Mouse (Mus musculus): ENCODE measurements at regions not wholly inside any gene's neighbourhood (a gene's known extent, or its start where the extent isn't known, plus 50 kb on each side); places are given as distances from the start of the nearest gene placed in this dataset.

DNA sequence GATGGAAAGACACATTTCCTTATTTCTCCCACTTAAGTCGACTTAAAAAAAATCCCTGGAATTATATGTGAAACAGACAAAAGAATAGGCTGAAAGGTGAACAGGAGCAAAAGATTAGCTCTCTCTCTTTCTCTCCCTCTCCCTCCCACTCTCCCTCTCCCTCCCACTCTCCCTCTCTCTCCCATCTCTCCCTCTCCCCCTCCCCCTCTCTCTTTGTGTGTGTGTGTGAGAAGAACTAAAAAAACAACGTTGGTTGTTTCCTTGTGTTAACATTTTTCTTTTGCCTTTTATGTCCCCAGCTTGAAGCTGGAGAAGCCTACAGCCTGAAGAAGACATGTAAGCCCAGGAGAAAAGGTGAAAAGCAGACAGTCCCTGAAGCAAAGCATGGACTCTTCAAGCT is 115.2 kb upstream of the Zc3h12c start:
- Histone ChIP-seq H3K4me1 (replicated peaks; ENCODE audit: control insufficient read depth, insufficient read depth, low read length) (no peaks in the 10 kb centered on the region), H3K4me3 (ENCODE audit: low read depth, low read length) (no peak overlapping the region), H3K36me3 (ENCODE audit: control insufficient read depth, insufficient read depth) (no peaks in the 10 kb centered on the region), H3K4me2 (replicated peaks; ENCODE audit: low read depth) (no peak overlapping the region), H3K27ac (ENCODE audit: low read depth, low read length) (no peak overlapping the region), H3K9ac (ENCODE audit: low read depth, low read length) (no peak overlapping the region), H3K27me3 (replicated peaks; ENCODE audit: control insufficient read depth, insufficient read depth, low read length) (peaks cover 8% of the 10 kb centered on the region), H3K9me3 (ENCODE audit: control insufficient read depth) (no peaks in the 10 kb centered on the region)
- no peak for TF ChIP-seq CTCF (IDR thresholded peaks at IDR 0.05; ENCODE audit: low read depth)
- ATAC-seq = no peak
- WGBS = 31% methylated on average over 2 of the region's 2 CpGs

DNA sequence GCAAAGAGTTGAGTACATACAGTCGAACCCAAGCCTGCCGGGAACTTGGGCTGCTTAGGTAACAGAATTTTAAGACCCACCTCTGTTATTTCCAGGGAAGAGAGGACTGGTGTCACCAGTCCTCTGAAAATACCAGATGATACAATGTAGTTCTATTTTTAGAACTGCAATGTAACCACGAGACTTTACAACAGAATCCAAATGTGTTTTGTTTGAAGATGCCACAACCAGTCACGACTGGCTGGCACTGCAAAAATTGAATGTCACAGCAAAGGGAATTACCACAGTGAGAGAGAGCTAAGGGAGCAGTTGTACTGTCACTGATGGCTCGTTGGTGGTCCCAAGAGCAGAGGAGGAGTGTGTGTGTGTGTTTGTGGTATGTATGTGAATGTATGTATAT is 112.6 kb upstream of the Zc3h12c start:
- Histone ChIP-seq H3K27me3 (replicated peaks; ENCODE audit: control insufficient read depth, insufficient read depth, low read length) (peaks cover 3% of the 10 kb centered on the region; the same call in 1 of the 2 replicates), H3K36me3 (ENCODE audit: control insufficient read depth, insufficient read depth) (no peaks in the 10 kb centered on the region), H3K4me1 (replicated peaks; ENCODE audit: control insufficient read depth, insufficient read depth, low read length) (no peaks in the 10 kb centered on the region), H3K4me2 (replicated peaks; ENCODE audit: low read depth) (no peak overlapping the region), H3K27ac (ENCODE audit: low read depth, low read length) (no peak overlapping the region), H3K9ac (ENCODE audit: low read depth, low read length) (no peak overlapping the region), H3K4me3 (ENCODE audit: low read depth, low read length) (no peak overlapping the region), H3K9me3 (ENCODE audit: control insufficient read depth) (no peaks in the 10 kb centered on the region)
- no peak for TF ChIP-seq CTCF (IDR thresholded peaks at IDR 0.05; ENCODE audit: low read depth)
- 64% methylated on average over 5 of the region's 5 CpGs for WGBS
- ATAC-seq = no peak

GRCm38 (mm10) chr9:52280556-52280955 is 112.2 kb upstream of the Zc3h12c start:
- Histone ChIP-seq H3K9ac (ENCODE audit: low read depth, low read length) (no peak overlapping the region), H3K4me2 (replicated peaks; ENCODE audit: low read depth) (no peak overlapping the region), H3K4me1 (replicated peaks; ENCODE audit: control insufficient read depth, insufficient read depth, low read length) (no peaks in the 10 kb centered on the region), H3K27ac (ENCODE audit: low read depth, low read length) (no peak overlapping the region), H3K36me3 (ENCODE audit: control insufficient read depth, insufficient read depth) (no peaks in the 10 kb centered on the region), H3K4me3 (ENCODE audit: low read depth, low read length) (no peak overlapping the region), H3K27me3 (replicated peaks; ENCODE audit: control insufficient read depth, insufficient read depth, low read length) (no peaks in the 10 kb centered on the region), H3K9me3 (ENCODE audit: control insufficient read depth) (no peaks in the 10 kb centered on the region)
- ATAC-seq = no peak
- WGBS = 87% methylated on average over 3 of the region's 3 CpGs
- no peak for TF ChIP-seq CTCF (IDR thresholded peaks at IDR 0.05; ENCODE audit: low read depth)

GRCm38 (mm10) chr9:52278701-52279023 is 110.3 kb upstream of the Zc3h12c start:
- no peak for TF ChIP-seq CTCF (IDR thresholded peaks at IDR 0.05; ENCODE audit: low read depth)
- no peaks in the 10 kb centered on the region for H3K27me3 ChIP-seq (replicated peaks; ENCODE audit: control insufficient read depth, insufficient read depth, low read length)
- no peak for ATAC-seq
- H3K4me2 ChIP-seq (replicated peaks; ENCODE audit: low read depth) = no peak overlapping the region
- WGBS = 57% methylated on average over 3 of the region's 3 CpGs
- no peaks in the 10 kb centered on the region for H3K36me3 ChIP-seq (ENCODE audit: control insufficient read depth, insufficient read depth)
- no peak overlapping the region for H3K9ac ChIP-seq (ENCODE audit: low read depth, low read length)
- H3K27ac ChIP-seq (ENCODE audit: low read depth, low read length) = no peak overlapping the region
- no peaks in the 10 kb centered on the region for H3K9me3 ChIP-seq (ENCODE audit: control insufficient read depth)
- H3K4me3 ChIP-seq (ENCODE audit: low read depth, low read length) = no peak overlapping the region
- H3K4me1 ChIP-seq (replicated peaks; ENCODE audit: control insufficient read depth, insufficient read depth, low read length) = no peaks in the 10 kb centered on the region

DNA sequence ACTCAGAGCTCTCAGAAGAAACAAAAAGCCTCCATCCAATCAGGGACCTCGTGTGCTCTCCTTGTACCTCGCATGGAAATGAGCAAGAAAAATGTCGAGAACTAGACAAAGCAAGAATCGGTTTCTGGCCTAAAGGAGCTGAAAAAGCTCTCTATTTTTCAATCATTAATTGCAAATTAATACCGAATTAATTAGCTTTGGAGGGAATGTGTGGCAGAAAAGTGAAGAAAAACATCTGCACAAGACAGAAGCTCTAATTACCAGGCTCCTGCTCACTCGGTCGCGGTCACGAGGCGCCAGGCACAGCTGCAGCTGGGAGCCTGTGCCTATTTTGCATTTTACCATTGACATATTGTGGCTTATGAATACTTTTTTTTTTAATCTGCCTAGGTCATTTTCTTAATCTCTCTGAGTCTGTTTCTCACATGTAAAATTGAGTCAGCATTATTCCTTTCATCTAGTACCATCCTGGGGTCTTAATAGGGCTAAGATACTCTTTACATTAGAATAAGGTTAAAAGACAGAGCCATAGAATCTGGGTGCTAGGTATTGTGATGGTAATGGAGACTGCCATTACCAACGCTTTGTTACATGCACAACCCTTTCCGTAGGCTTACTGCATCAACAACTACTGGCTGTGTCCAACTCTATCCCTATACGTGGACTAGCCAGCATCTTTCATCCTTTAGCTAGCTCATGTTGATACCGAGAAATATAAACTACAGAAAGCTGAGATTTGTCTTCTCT is 109.8 kb upstream of the Zc3h12c start:
- Histone ChIP-seq H3K27ac (ENCODE audit: low read depth, low read length) (no peak overlapping the region), H3K27me3 (replicated peaks; ENCODE audit: control insufficient read depth, insufficient read depth, low read length) (no peaks in the 10 kb centered on the region), H3K9ac (ENCODE audit: low read depth, low read length) (no peak overlapping the region), H3K36me3 (ENCODE audit: control insufficient read depth, insufficient read depth) (no peaks in the 10 kb centered on the region), H3K4me2 (replicated peaks; ENCODE audit: low read depth) (no peak overlapping the region), H3K4me3 (ENCODE audit: low read depth, low read length) (no peak overlapping the region), H3K4me1 (replicated peaks; ENCODE audit: control insufficient read depth, insufficient read depth, low read length) (no peaks in the 10 kb centered on the region), H3K9me3 (ENCODE audit: control insufficient read depth) (no peaks in the 10 kb centered on the region)
- WGBS = 62% methylated on average over 14 of the region's 14 CpGs
- ATAC-seq = no peak
- TF ChIP-seq CTCF (IDR thresholded peaks at IDR 0.05; ENCODE audit: low read depth) = no peak

GRCm38 (mm10) chr9:52273994-52274393 is 105.6 kb upstream of the Zc3h12c start:
- no peak overlapping the region for H3K27ac ChIP-seq (ENCODE audit: low read depth, low read length)
- no peaks in the 10 kb centered on the region for H3K36me3 ChIP-seq (ENCODE audit: control insufficient read depth, insufficient read depth)
- no peaks in the 10 kb centered on the region for H3K4me1 ChIP-seq (replicated peaks; ENCODE audit: control insufficient read depth, insufficient read depth, low read length)
- no peak overlapping the region for H3K4me2 ChIP-seq (replicated peaks; ENCODE audit: low read depth)
- H3K9me3 ChIP-seq (ENCODE audit: control insufficient read depth) = no peaks in the 10 kb centered on the region
- H3K27me3 ChIP-seq (replicated peaks; ENCODE audit: control insufficient read depth, insufficient read depth, low read length) = no peaks in the 10 kb centered on the region
- ATAC-seq = no peak
- no peak for TF ChIP-seq CTCF (IDR thresholded peaks at IDR 0.05; ENCODE audit: low read depth)
- WGBS = 75% methylated on average over 3 of the region's 3 CpGs
- no peak overlapping the region for H3K4me3 ChIP-seq (ENCODE audit: low read depth, low read length)
- no peak overlapping the region for H3K9ac ChIP-seq (ENCODE audit: low read depth, low read length)

DNA sequence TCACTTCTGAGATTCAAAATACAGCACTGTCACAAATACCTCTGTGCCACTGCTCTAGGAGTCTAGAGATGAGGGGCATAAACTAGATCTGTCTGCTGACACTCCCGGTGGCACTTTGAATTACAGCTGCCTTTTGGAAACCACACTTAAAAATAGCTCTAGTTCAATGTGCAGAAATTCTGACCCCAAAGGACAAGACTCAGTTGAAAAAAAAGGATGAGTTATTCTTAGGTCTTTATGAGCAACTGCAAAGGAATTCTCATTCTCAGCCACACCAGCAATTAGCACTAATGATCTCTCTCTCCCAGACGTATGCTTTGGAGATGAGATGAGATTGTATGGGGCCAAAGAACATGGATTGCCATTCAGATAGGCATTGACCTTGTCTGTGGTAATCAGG is 104.3 kb upstream of the Zc3h12c start:
- no peaks in the 10 kb centered on the region for H3K4me1 ChIP-seq (replicated peaks; ENCODE audit: control insufficient read depth, insufficient read depth, low read length)
- WGBS = 51% methylated on average over 2 of the region's 2 CpGs
- TF ChIP-seq CTCF (IDR thresholded peaks at IDR 0.05; ENCODE audit: low read depth) = no peak
- H3K27ac ChIP-seq (ENCODE audit: low read depth, low read length) = no peak overlapping the region
- no peaks in the 10 kb centered on the region for H3K27me3 ChIP-seq (replicated peaks; ENCODE audit: control insufficient read depth, insufficient read depth, low read length)
- no peak overlapping the region for H3K4me2 ChIP-seq (replicated peaks; ENCODE audit: low read depth)
- no peaks in the 10 kb centered on the region for H3K36me3 ChIP-seq (ENCODE audit: control insufficient read depth, insufficient read depth)
- no peak for ATAC-seq
- no peak overlapping the region for H3K9ac ChIP-seq (ENCODE audit: low read depth, low read length)
- H3K4me3 ChIP-seq (ENCODE audit: low read depth, low read length) = no peak overlapping the region
- H3K9me3 ChIP-seq (ENCODE audit: control insufficient read depth) = no peaks in the 10 kb centered on the region

All from intestine, postnatal 0 days (tissue).